Mouse (Mus musculus): ENCODE results near the gene Pdcd1. TPM values are rescaled to one million over a fixed set of nuclear protein-coding genes. Genes with fewer than 3 reads are reported as not detected.
A peak's percentile ranks its signal among the peaks of the same experiment; 100 is the strongest.

Gene Pdcd1
- polyA plus RNA-seq, 1 experiment from 2014 or later: not detected

DNA sequence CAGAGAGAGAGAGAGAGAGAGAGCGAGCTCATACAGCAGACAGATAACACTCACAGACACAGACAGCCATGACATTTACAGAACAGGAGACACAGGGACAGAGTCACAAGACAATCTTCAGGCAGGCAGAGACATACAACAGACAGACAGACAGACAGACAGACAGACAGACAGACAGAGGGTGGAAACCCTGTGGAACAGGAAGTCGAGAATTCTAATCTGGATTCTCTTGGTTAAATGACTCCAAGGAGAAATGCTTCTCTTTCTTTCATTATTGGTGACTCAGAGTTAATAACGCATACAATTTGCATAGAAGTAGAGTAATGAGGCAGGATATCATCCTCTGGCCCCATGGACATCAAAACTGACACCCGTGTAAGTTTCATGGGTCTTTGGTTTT is 5.8 kb downstream of the Pdcd1 start:
- 80% methylated on average over 4 of the region's 4 CpGs for WGBS

DNA sequence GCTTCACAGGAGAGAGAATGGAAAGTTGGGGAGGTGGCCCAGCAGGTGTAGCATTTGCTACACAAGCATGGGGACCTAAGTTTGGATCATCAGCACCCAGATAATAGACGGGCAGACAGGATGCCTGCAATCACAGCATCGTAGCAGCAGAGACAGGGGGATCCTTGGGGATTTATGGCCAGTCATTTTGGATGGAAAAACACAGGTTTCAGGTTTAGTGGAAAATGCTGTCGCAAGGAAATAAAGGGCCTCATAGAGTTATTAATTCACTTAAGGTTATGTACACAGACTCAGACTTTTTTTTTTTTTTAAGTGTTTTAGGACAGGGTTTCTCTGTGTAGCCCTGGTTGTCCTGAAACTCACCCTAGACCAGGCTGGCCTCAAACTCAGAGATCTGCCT is 6.8 kb downstream of the Pdcd1 start:
- no peak for ATAC-seq (ENCODE audit: insufficient read depth, low FRiP score, low TSS enrichment)

More for the DNA sequence above, 5.8 kb downstream of the Pdcd1 start:
- Histone ChIP-seq H3K27me3 (ENCODE audit: control insufficient read depth, insufficient read depth, low read length) (no peaks in the 10 kb centered on the region), H3K9ac (ENCODE audit: low read length) (no peak overlapping the region), H3K36me3 (ENCODE audit: control insufficient read depth, insufficient read depth, low read length) (no peaks in the 10 kb centered on the region), H3K4me1 (ENCODE audit: control insufficient read depth, insufficient read depth, low read length) (no peaks in the 10 kb centered on the region), H3K4me3 (ENCODE audit: low read depth, low read length) (no peak overlapping the region), H3K4me2 (ENCODE audit: low read depth) (no peak overlapping the region), H3K27ac (ENCODE audit: low read depth, low read length) (no peak overlapping the region), H3K9me3 (ENCODE audit: control insufficient read depth, low read length) (no peaks in the 10 kb centered on the region)
- DNase-seq (ENCODE audit: low spot score) (no peak), ATAC-seq (ENCODE audit: insufficient read depth, low FRiP score, low TSS enrichment) (no peak)

DNA sequence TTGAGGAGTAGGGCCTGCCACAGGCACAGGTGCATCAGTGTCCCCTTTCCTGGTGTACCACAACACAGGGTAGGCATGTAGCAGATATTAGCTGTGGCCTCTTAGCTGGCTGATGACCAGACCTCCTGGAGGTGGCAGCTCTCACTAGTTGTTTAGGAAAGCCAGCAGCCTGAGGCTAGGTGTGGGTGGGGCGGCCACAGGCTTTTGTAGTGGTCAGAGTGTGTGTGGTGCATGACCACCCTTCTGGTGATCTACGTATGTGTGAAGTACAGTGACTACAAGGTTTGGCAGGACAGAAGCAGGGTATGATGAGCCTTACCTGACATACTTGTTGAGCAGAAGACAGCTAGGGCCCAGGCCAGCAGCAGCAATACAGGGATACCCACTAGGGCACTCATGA is 12.0 kb downstream of the Pdcd1 start:
- 86% methylated on average over 2 of the region's 2 CpGs for WGBS

More for the DNA sequence above, 6.8 kb downstream of the Pdcd1 start:
- WGBS: 63% methylated on average over 3 of the region's 3 CpGs
- H3K9ac ChIP-seq (ENCODE audit: low read length): no peak overlapping the region
- H3K27ac ChIP-seq (ENCODE audit: low read depth, low read length): no peak overlapping the region
- H3K27me3 ChIP-seq (ENCODE audit: control insufficient read depth, insufficient read depth, low read length): no peaks in the 10 kb centered on the region
- no peak overlapping the region for H3K4me3 ChIP-seq (ENCODE audit: low read depth, low read length)
- H3K36me3 ChIP-seq (ENCODE audit: control insufficient read depth, insufficient read depth, low read length): no peaks in the 10 kb centered on the region
- no peak overlapping the region for H3K4me2 ChIP-seq (ENCODE audit: low read depth)
- no peaks in the 10 kb centered on the region for H3K4me1 ChIP-seq (ENCODE audit: control insufficient read depth, insufficient read depth, low read length)
- no peaks in the 10 kb centered on the region for H3K9me3 ChIP-seq (ENCODE audit: control insufficient read depth, low read length)
- DNase-seq (ENCODE audit: low spot score): no peak

DNA sequence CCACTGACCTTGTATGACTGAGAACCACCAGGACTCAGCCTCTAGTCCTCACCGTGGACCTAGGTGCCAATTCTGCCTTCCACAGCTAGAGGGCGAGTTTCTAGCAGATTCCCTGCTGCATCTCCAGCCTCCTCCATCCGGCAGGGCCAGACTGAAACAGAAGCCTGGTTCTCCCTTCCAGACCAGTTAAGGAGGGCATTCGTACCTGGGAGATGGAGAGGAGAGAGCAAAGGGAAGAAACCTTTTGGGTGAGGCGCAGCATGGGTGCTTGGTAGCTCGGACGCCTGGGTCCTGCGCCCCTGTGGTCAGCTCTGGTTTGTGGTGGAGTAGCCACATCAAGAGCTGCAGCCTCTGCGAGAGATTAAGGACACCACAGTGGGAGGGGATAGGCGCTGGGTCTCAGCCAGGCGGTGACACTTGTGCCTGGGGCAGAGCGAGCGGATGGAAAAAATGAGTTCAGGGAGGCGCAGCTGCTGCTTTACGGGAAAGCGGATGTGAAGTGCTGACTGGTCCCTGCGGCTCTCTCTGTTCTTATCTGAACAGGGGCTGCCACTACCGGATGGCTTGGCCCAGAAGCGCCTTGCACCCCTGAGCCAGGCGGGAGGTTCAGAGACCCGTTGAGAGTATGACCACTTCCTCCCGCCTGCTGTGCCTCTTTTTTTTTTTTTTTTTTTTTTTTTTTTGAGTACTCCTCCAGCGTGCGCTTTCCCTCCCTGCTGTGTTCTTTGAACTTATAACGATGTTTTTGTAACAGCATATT is 17.2 kb downstream of the Pdcd1 start:
- peak overlapping the region; percentile 49 for H3K4me2 ChIP-seq (ENCODE audit: low read depth)
- H3K36me3 ChIP-seq (ENCODE audit: control insufficient read depth, insufficient read depth, low read length): no peaks in the 10 kb centered on the region
- H3K9ac ChIP-seq (ENCODE audit: low read length): no peak overlapping the region
- under 1% methylated on average over 25 of the region's 25 CpGs for WGBS
- H3K4me3 ChIP-seq (ENCODE audit: low read depth, low read length): peak overlapping the region; percentile 30
- DNase-seq (ENCODE audit: low spot score): peak; percentile 81
- no peaks in the 10 kb centered on the region for H3K9me3 ChIP-seq (ENCODE audit: control insufficient read depth, low read length)
- peak; percentile 93 for ATAC-seq (ENCODE audit: insufficient read depth, low FRiP score, low TSS enrichment)
- no peaks in the 10 kb centered on the region for H3K4me1 ChIP-seq (ENCODE audit: control insufficient read depth, insufficient read depth, low read length)
- H3K27ac ChIP-seq (ENCODE audit: low read depth, low read length): no peak overlapping the region
- no peaks in the 10 kb centered on the region for H3K27me3 ChIP-seq (ENCODE audit: control insufficient read depth, insufficient read depth, low read length)

More for the DNA sequence above, 12.0 kb downstream of the Pdcd1 start:
- no peaks in the 10 kb centered on the region for H3K36me3 ChIP-seq (ENCODE audit: control insufficient read depth, insufficient read depth, low read length)
- H3K4me3 ChIP-seq (ENCODE audit: low read depth, low read length): no peak overlapping the region
- H3K27ac ChIP-seq (ENCODE audit: low read depth, low read length): no peak overlapping the region
- no peak for ATAC-seq (ENCODE audit: insufficient read depth, low FRiP score, low TSS enrichment)
- H3K9me3 ChIP-seq (ENCODE audit: control insufficient read depth, low read length): no peaks in the 10 kb centered on the region
- DNase-seq (ENCODE audit: low spot score): no peak
- no peaks in the 10 kb centered on the region for H3K4me1 ChIP-seq (ENCODE audit: control insufficient read depth, insufficient read depth, low read length)
- no peaks in the 10 kb centered on the region for H3K27me3 ChIP-seq (ENCODE audit: control insufficient read depth, insufficient read depth, low read length)
- no peak overlapping the region for H3K4me2 ChIP-seq (ENCODE audit: low read depth)
- H3K9ac ChIP-seq (ENCODE audit: low read length): no peak overlapping the region

- Histone ChIP-seq H3K36me3 (ENCODE audit: control insufficient read depth, insufficient read depth, low read length) (no peaks in the 10 kb centered on the region), H3K4me2 (ENCODE audit: low read depth) (no peak overlapping the region), H3K9me3 (ENCODE audit: control insufficient read depth, low read length) (no peaks in the 10 kb centered on the region), H3K27me3 (ENCODE audit: control insufficient read depth, insufficient read depth, low read length) (no peaks in the 10 kb centered on the region), H3K9ac (ENCODE audit: low read length) (no peak overlapping the region), H3K4me3 (ENCODE audit: low read depth, low read length) (no peak overlapping the region), H3K4me1 (ENCODE audit: control insufficient read depth, insufficient read depth, low read length) (no peaks in the 10 kb centered on the region), H3K27ac (ENCODE audit: low read depth, low read length) (no peak overlapping the region)
- DNase-seq (ENCODE audit: low spot score) (no peak), ATAC-seq (ENCODE audit: insufficient read depth, low FRiP score, low TSS enrichment) (no peak)
- 87% methylated on average over 2 of the region's 2 CpGs for WGBS
Measured at GRCm38 (mm10) chr1:94033075-94033602, 19.2 kb downstream of the Pdcd1 start.

DNA sequence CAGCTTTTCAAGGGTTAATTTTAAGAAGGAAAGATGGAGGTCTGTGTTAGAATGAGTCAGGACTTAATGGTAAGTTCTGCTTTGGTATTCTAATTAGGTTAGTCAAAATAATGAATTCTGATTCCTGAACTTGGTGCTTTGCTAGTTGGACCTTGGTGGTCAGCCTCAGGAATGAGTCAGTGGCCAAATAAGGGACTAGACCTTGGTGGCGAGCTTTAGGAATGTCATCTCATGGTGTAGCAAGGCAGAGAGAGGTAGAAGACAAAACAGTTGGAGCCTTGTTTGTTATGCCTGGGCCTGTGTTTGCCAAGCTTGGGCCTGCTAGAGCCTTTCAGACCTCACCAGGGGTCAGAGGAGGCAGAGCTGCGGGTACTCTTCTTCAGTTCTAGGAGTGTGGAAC is 23.6 kb downstream of the Pdcd1 start:
- ATAC-seq (ENCODE audit: insufficient read depth, low FRiP score, low TSS enrichment): no peak
- WGBS: 90% methylated on average over 2 of the region's 2 CpGs
- no peaks in the 10 kb centered on the region for H3K4me1 ChIP-seq (ENCODE audit: control insufficient read depth, insufficient read depth, low read length)

GRCm38 (mm10) chr1:94027506-94028108 is 24.7 kb downstream of the Pdcd1 start:
- ATAC-seq (ENCODE audit: insufficient read depth, low FRiP score, low TSS enrichment) (no peak), DNase-seq (ENCODE audit: low spot score) (no peak)
- Histone ChIP-seq H3K36me3 (ENCODE audit: control insufficient read depth, insufficient read depth, low read length) (no peaks in the 10 kb centered on the region), H3K4me3 (ENCODE audit: low read depth, low read length) (no peak overlapping the region), H3K9ac (ENCODE audit: low read length) (no peak overlapping the region), H3K27me3 (ENCODE audit: control insufficient read depth, insufficient read depth, low read length) (no peaks in the 10 kb centered on the region), H3K4me1 (ENCODE audit: control insufficient read depth, insufficient read depth, low read length) (no peaks in the 10 kb centered on the region), H3K4me2 (ENCODE audit: low read depth) (no peak overlapping the region), H3K9me3 (ENCODE audit: control insufficient read depth, low read length) (no peaks in the 10 kb centered on the region), H3K27ac (ENCODE audit: low read depth, low read length) (no peak overlapping the region)
- 87% methylated on average over 12 of the region's 12 CpGs for WGBS

More for the DNA sequence above, 23.6 kb downstream of the Pdcd1 start:
- H3K9ac ChIP-seq (ENCODE audit: low read length): no peak overlapping the region
- H3K27me3 ChIP-seq (ENCODE audit: control insufficient read depth, insufficient read depth, low read length): no peaks in the 10 kb centered on the region
- no peak overlapping the region for H3K4me2 ChIP-seq (ENCODE audit: low read depth)
- no peaks in the 10 kb centered on the region for H3K9me3 ChIP-seq (ENCODE audit: control insufficient read depth, low read length)
- H3K4me3 ChIP-seq (ENCODE audit: low read depth, low read length): no peak overlapping the region
- H3K36me3 ChIP-seq (ENCODE audit: control insufficient read depth, insufficient read depth, low read length): no peaks in the 10 kb centered on the region
- no peak overlapping the region for H3K27ac ChIP-seq (ENCODE audit: low read depth, low read length)
- DNase-seq (ENCODE audit: low spot score): no peak

DNA sequence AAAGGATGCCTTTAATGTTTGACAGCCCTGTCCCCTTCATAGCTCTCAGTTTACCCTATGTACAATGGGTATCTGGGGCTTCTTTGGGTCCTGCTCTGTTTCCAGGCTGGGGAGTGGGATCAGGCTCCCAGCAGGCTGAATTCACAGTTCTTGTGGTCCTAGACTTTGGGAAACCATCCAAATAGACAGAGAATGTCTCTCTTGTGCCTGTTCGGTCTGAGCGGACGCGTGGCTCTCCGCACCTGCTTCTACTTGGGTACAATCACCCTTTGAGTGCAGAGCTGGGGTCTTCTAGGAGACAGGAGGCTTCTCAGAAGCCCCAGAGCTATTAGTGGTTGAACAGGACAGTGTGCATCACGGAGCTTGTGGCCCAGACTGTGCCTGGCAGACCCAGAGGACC is 32.2 kb downstream of the Pdcd1 start, which contains the start of gene Neu4:
Gene Neu4, plus strand, starts transcription at position 301 of the 400 bp plus-strand sequence.
- no peak for DNase-seq (ENCODE audit: low spot score)
- no peaks in the 10 kb centered on the region for H3K4me1 ChIP-seq (ENCODE audit: control insufficient read depth, insufficient read depth, low read length)
- no peaks in the 10 kb centered on the region for H3K36me3 ChIP-seq (ENCODE audit: control insufficient read depth, insufficient read depth, low read length)
- H3K27me3 ChIP-seq (ENCODE audit: control insufficient read depth, insufficient read depth, low read length): no peaks in the 10 kb centered on the region
- no peak within 1 kb of the TSS for H3K27ac ChIP-seq (ENCODE audit: low read depth, low read length)
- H3K9ac ChIP-seq (ENCODE audit: low read length): no peak within 1 kb of the TSS
- H3K4me2 ChIP-seq (ENCODE audit: low read depth): no peak within 1 kb of the TSS
- no peak within 1 kb of the TSS for H3K4me3 ChIP-seq (ENCODE audit: low read depth, low read length)
- H3K9me3 ChIP-seq (ENCODE audit: control insufficient read depth, low read length): no peaks in the 10 kb centered on the region
- ATAC-seq (ENCODE audit: insufficient read depth, low FRiP score, low TSS enrichment): no peak
- 89% methylated on average over 6 of the region's 6 CpGs for WGBS

DNA sequence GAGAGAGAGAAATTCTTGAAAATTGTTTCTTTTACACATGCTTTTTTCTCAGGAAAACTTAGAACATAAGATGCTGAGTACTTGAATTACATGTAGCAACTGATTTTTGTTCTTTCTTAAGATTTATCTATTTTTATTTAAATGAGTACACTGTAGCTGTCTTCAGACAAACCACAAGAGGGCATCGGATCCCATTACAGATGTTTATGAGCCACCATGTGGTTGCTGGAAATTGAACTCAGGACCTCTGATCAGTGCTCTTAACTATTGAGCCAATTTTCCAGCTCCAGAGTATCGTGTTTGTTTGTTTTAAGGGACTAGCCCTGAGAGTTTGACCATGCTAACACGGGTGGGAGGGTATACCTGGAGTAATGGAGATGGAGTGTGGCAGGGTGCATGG is 40.7 kb downstream of the Pdcd1 start:
- Histone ChIP-seq H3K4me3 (ENCODE audit: low read depth, low read length) (no peak overlapping the region), H3K9ac (ENCODE audit: low read length) (no peak overlapping the region), H3K4me2 (ENCODE audit: low read depth) (no peak overlapping the region), H3K4me1 (ENCODE audit: control insufficient read depth, insufficient read depth, low read length) (no peaks in the 10 kb centered on the region), H3K36me3 (ENCODE audit: control insufficient read depth, insufficient read depth, low read length) (no peaks in the 10 kb centered on the region), H3K27ac (ENCODE audit: low read depth, low read length) (no peak overlapping the region), H3K27me3 (ENCODE audit: control insufficient read depth, insufficient read depth, low read length) (no peaks in the 10 kb centered on the region), H3K9me3 (ENCODE audit: control insufficient read depth, low read length) (no peaks in the 10 kb centered on the region)
- DNase-seq (ENCODE audit: low spot score): no peak
- ATAC-seq (ENCODE audit: insufficient read depth, low FRiP score, low TSS enrichment): no peak
- 77% methylated on average over 3 of the region's 3 CpGs for WGBS
